Mouse (Mus musculus): ENCODE measurements around the gene Dhps.

DNA sequence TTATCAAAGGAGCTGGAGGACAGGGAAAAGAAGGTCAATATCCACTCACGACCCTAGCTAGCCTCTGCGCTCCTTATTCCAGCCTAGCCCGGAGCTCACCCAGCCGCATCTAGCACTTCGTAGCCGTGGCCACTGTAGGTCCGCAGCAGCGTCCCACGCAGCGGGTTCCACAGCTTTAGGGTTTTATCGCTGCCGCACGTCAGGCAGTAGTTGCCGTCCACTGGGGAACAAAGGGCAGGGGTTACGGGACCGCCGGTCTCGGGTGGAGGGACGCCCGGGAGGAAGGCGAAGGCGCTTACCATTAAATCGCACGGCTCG lies 8.6 kb downstream of the Dhps start:
- TF ChIP-seq CTCF (conservative IDR thresholded peaks at IDR 0.05; ENCODE audit: insufficient read depth, insufficient read length, low read depth, low read length): no peak
- TF ChIP-seq POLR2A (IDR thresholded peaks at IDR 0.05; ENCODE audit: low read depth, low read length): no peak

Measured in kidney, adult 2 months (tissue).